Mouse (Mus musculus) midbrain, embryonic 12.5 days (tissue): ENCODE measurements around the gene Wls. TPM values are rescaled to one million over a fixed set of nuclear protein-coding genes. Genes with fewer than 3 reads are reported as not detected.
A peak's percentile ranks its signal among the peaks of the same experiment; 100 is the strongest.

Source experiments
- ATAC-seq: fragments of 200-750 bp; cut with Nextera tagmentation; 2 replicates; pipeline ENCODE4 v1.8.0; 2017; ENCODE audit warnings: low read depth, moderate TSS enrichment, moderate library complexity; ENCODE audit not compliant: low FRiP score
- H3K27ac ChIP-seq: fragments of 300-500 bp; sonication (generic); replicated peaks from 2 replicates; pipeline ENCODE4 v1.5.1; 2016; ENCODE audit warnings: mild to moderate bottlenecking
- H3K27me3 ChIP-seq: fragments of 300-500 bp; sonication (generic); 2 replicates; pipeline ENCODE4 v1.6.1; 2016; ENCODE audit warnings: mild to moderate bottlenecking
- H3K36me3 ChIP-seq: fragments of 300-500 bp; sonication (generic); 2 replicates; pipeline ENCODE4 v1.6.1; 2016
- H3K4me1 ChIP-seq: fragments of 300-500 bp; sonication (generic); 2 replicates; pipeline ENCODE4 v1.6.1; 2016
- H3K4me2 ChIP-seq: fragments of 300-500 bp; sonication (generic); replicated peaks from 2 replicates; pipeline ENCODE4 v1.6.1; 2016; ENCODE audit warnings: mild to moderate bottlenecking, moderate library complexity
- H3K4me3 ChIP-seq: fragments of 300-500 bp; sonication (generic); 2 replicates; pipeline ENCODE4 v1.5.1; 2016; ENCODE audit warnings: mild to moderate bottlenecking
- H3K9ac ChIP-seq: fragments of 300-500 bp; sonication (generic); replicated peaks from 2 replicates; pipeline ENCODE4 v1.6.1; 2016; ENCODE audit warnings: mild to moderate bottlenecking, moderate library complexity
- H3K9me3 ChIP-seq: fragments of 300-500 bp; sonication (generic); 2 replicates; pipeline ENCODE4 v1.6.1; 2016; ENCODE audit warnings: mild to moderate bottlenecking
- WGBS: fragments of 180-500 bp; shearing (Covaris S2); methylation state at CpG from one replicate; pipeline ENCODE4 v1.1.7; 2016; 5-methylcytosine and 5-hydroxymethylcytosine counted together
- polyA plus RNA-seq: library from polyadenylated mRNA; unstranded; fragments of >200 nt; fragmentation: Nextera tagmentation; extraction: Ambion mirVana; gene quantifications from 2 replicates; pipeline ENCODE4 v1.2.1, GENCODE M21; 2016

Gene Wls
- polyA plus RNA-seq, result 168 and 179 TPM in 2 replicates

- ATAC-seq, result peak; percentile 94
- peak within 1 kb of the TSS; percentile 86 for H3K4me2 ChIP-seq
- no peaks in the 10 kb centered on the region; the same call in 1 of the 2 replicates for H3K27me3 ChIP-seq
- H3K27ac ChIP-seq, result peak within 1 kb of the TSS; percentile 77
- no peaks in the 10 kb centered on the region for H3K9me3 ChIP-seq
- peak within 1 kb of the TSS; percentile 66 for H3K4me3 ChIP-seq
- H3K4me1 ChIP-seq, result peaks cover 11% of the 10 kb centered on the region
- peak within 1 kb of the TSS; percentile 73 for H3K9ac ChIP-seq
- WGBS, result under 1% methylated on average over 20 of the region's 21 CpGs
- H3K36me3 ChIP-seq, result no peaks in the 10 kb centered on the region
Observed at GRCm38 (mm10) chr3:159839481-159839880, at the start of gene Wls. Gene Wls (plus strand): TSS chr3:159839672.

GRCm38 (mm10) chr3:159789781-159790180 is 49.7 kb upstream of the Wls start:
- H3K9ac ChIP-seq, result no peak overlapping the region

DNA sequence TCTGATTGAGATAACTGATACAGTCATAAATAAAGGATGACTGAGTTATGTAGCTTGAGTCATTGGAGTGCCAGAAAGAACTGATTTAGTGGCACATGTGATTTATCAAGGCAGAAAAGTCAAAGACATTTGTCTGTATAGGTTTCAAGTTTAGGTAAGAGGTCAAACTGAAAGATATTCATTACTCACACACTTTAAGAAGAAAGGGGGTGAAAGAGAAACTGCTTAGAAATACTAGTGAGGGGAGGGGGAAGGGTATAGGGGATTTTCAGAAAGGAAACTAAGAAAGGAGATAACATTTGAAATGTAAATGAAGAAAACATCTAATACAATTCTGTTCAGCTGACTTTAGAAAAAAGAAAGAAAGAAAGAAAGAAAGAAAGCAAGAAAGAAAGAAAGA is 7.9 kb upstream of the Wls start:
- Histone ChIP-seq H3K36me3 (no peaks in the 10 kb centered on the region), H3K9me3 (0 out of 2 replicates have a peak, but pooled peaks cover 5% of the 10 kb centered on the region), H3K9ac (no peak overlapping the region), H3K4me2 (no peak overlapping the region), H3K4me3 (no peak overlapping the region), H3K27me3 (no peaks in the 10 kb centered on the region; the same call in 1 of the 2 replicates), H3K4me1 (no peaks in the 10 kb centered on the region), H3K27ac (no peak overlapping the region)
- no peak for ATAC-seq

More at GRCm38 (mm10) chr3:159789781-159790180, 49.7 kb upstream of the Wls start:
- no peak overlapping the region for H3K27ac ChIP-seq
- no peak for ATAC-seq
- H3K27me3 ChIP-seq, result no peaks in the 10 kb centered on the region
- H3K4me3 ChIP-seq, result no peak overlapping the region
- no peaks in the 10 kb centered on the region for H3K9me3 ChIP-seq
- no peaks in the 10 kb centered on the region for H3K36me3 ChIP-seq
- 6% methylated on average over 2 of the region's 2 CpGs for WGBS
- no peak overlapping the region for H3K4me2 ChIP-seq
- H3K4me1 ChIP-seq, result no peaks in the 10 kb centered on the region

- Histone ChIP-seq H3K27ac (peak overlapping the region; percentile 77), H3K4me3 (peak overlapping the region; percentile 66), H3K9ac (peak overlapping the region; percentile 73), H3K4me1 (peaks cover 11% of the 10 kb centered on the region), H3K27me3 (no peaks in the 10 kb centered on the region; the same call in 1 of the 2 replicates), H3K4me2 (peak overlapping the region; percentile 86), H3K36me3 (no peaks in the 10 kb centered on the region), H3K9me3 (no peaks in the 10 kb centered on the region)
- peak; percentile 73 for ATAC-seq
- under 1% methylated on average over 27 of the region's 27 CpGs for WGBS
Observed at GRCm38 (mm10) chr3:159840002-159840816, 737 bp downstream of the Wls start.

- Histone ChIP-seq H3K27ac (peak overlapping the region; percentile 77), H3K9ac (peak overlapping the region; percentile 73), H3K9me3 (no peaks in the 10 kb centered on the region), H3K4me3 (peak overlapping the region; percentile 66), H3K4me1 (peaks cover 11% of the 10 kb centered on the region), H3K4me2 (peak overlapping the region; percentile 86), H3K27me3 (no peaks in the 10 kb centered on the region; the same call in 1 of the 2 replicates), H3K36me3 (no peaks in the 10 kb centered on the region)
- peak; percentile 20 for ATAC-seq
- under 1% methylated on average over 12 of the region's 12 CpGs for WGBS
Observed at GRCm38 (mm10) chr3:159840817-159841390, 1.4 kb downstream of the Wls start.

GRCm38 (mm10) chr3:159841458-159841857 is 2.0 kb downstream of the Wls start:
- Histone ChIP-seq H3K27me3 (no peaks in the 10 kb centered on the region), H3K4me2 (peak overlapping the region; percentile 86), H3K27ac (peak overlapping the region; percentile 77), H3K4me3 (peak overlapping the region; percentile 66), H3K36me3 (no peaks in the 10 kb centered on the region), H3K9ac (peak overlapping the region; percentile 73), H3K9me3 (no peaks in the 10 kb centered on the region), H3K4me1 (peaks cover 11% of the 10 kb centered on the region)
- ATAC-seq, result no peak
- 6% methylated on average over 3 of the region's 3 CpGs for WGBS

DNA sequence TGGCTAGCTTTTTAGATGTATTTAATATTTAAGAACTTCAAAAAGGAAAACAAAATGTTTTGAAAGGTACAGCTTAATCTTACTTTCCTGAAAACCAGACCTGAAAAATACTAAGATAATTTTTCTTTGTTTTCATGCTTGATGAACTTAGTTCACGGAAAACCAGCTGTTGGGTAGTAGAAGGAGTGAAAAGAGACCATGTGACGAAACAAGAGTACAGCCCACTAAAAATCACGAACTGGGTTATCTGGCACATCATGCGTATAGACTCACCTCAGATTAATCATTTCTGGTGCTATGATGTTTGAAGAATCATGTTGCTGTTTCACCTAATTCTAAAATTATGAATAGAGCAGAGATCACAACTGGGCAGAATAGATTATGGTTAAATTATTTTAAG is 3.7 kb downstream of the Wls start:
- Histone ChIP-seq H3K27ac (no peak overlapping the region), H3K9me3 (no peaks in the 10 kb centered on the region), H3K4me3 (no peak overlapping the region), H3K36me3 (no peaks in the 10 kb centered on the region), H3K27me3 (no peaks in the 10 kb centered on the region), H3K9ac (no peak overlapping the region), H3K4me1 (peaks cover 11% of the 10 kb centered on the region), H3K4me2 (no peak overlapping the region)
- no peak for ATAC-seq
- 67% methylated on average over 4 of the region's 4 CpGs for WGBS

GRCm38 (mm10) chr3:159847410-159848016 is 8.0 kb downstream of the Wls start:
- no peak overlapping the region for H3K4me3 ChIP-seq
- no peak for ATAC-seq
- H3K4me2 ChIP-seq, result no peak overlapping the region
- H3K36me3 ChIP-seq, result no peaks in the 10 kb centered on the region
- no peaks in the 10 kb centered on the region for H3K9me3 ChIP-seq
- no peaks in the 10 kb centered on the region for H3K27me3 ChIP-seq
- WGBS, result 52% methylated on average over 2 of the region's 2 CpGs
- H3K4me1 ChIP-seq, result peaks cover 9% of the 10 kb centered on the region; the same call in 1 of the 2 replicates
- H3K9ac ChIP-seq, result no peak overlapping the region
- H3K27ac ChIP-seq, result no peak overlapping the region

- ATAC-seq, result no peak
- Histone ChIP-seq H3K9me3 (no peaks in the 10 kb centered on the region), H3K9ac (no peak overlapping the region), H3K4me2 (no peak overlapping the region), H3K4me1 (peaks cover 9% of the 10 kb centered on the region; the same call in 1 of the 2 replicates), H3K4me3 (no peak overlapping the region), H3K36me3 (no peaks in the 10 kb centered on the region), H3K27me3 (no peaks in the 10 kb centered on the region), H3K27ac (no peak overlapping the region)
Observed at GRCm38 (mm10) chr3:159848156-159848555, 8.7 kb downstream of the Wls start.

DNA sequence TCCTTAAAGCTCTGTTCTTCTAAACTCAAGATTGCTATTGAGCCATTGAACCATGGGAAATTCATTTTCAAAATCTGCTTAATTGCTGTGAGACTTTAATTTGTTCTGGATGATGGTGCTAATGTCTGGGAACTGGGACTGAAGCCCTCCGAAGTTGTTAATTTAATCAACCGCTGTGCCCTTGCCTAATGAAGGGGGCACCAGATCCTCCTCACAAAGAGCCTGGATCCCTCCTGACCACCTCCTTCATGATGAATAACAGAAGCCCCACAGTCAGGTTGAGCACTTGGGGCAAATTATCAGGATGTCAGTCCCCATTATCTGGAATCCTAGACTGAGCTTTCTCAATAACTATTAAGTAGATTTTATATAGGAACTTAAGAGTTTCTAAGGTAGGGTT is 12.0 kb downstream of the Wls start:
- WGBS, result 27% methylated on average over 2 of the region's 2 CpGs
- Histone ChIP-seq H3K27ac (no peak overlapping the region), H3K36me3 (no peaks in the 10 kb centered on the region), H3K4me3 (no peak overlapping the region), H3K9me3 (no peaks in the 10 kb centered on the region), H3K4me2 (no peak overlapping the region), H3K9ac (no peak overlapping the region), H3K27me3 (no peaks in the 10 kb centered on the region), H3K4me1 (peaks cover 9% of the 10 kb centered on the region; the same call in 1 of the 2 replicates)
- peak; percentile 73 for ATAC-seq

- no peak overlapping the region for H3K27ac ChIP-seq
- H3K27me3 ChIP-seq, result no peaks in the 10 kb centered on the region
- ATAC-seq, result peak; percentile 82
- no peak overlapping the region for H3K4me3 ChIP-seq
- H3K36me3 ChIP-seq, result no peaks in the 10 kb centered on the region
- peaks cover 9% of the 10 kb centered on the region; the same call in 1 of the 2 replicates for H3K4me1 ChIP-seq
- H3K9me3 ChIP-seq, result no peaks in the 10 kb centered on the region
- no peak overlapping the region for H3K9ac ChIP-seq
- no peak overlapping the region for H3K4me2 ChIP-seq
- WGBS, result 38% methylated on average over 2 of the region's 2 CpGs
Observed at GRCm38 (mm10) chr3:159851980-159852379, 12.5 kb downstream of the Wls start.

- ATAC-seq, result no peak
- WGBS, result 35% methylated on average over 1 of the region's 1 CpGs
Observed at GRCm38 (mm10) chr3:159857112-159857511, 17.6 kb downstream of the Wls start.

More at GRCm38 (mm10) chr3:159857112-159857511, 17.6 kb downstream of the Wls start:
- H3K27me3 ChIP-seq, result no peaks in the 10 kb centered on the region
- H3K4me1 ChIP-seq, result peaks cover under 1% of the 10 kb centered on the region; the same call in 1 of the 2 replicates
- no peak overlapping the region for H3K4me2 ChIP-seq
- H3K9ac ChIP-seq, result no peak overlapping the region
- no peaks in the 10 kb centered on the region for H3K36me3 ChIP-seq
- no peak overlapping the region for H3K27ac ChIP-seq
- H3K9me3 ChIP-seq, result no peaks in the 10 kb centered on the region
- H3K4me3 ChIP-seq, result no peak overlapping the region
